Mouse (Mus musculus) heart, postnatal 14 days (tissue): ENCODE results near the gene Tbpl1. TPM values are rescaled to one million over a fixed set of nuclear protein-coding genes. Genes with fewer than 3 reads are reported as not detected.

Experiments used
- microRNA-seq, 2 experiments: library from miRNA; unstranded; fragments of <30 nt; microRNA quantifications; one replicate each; pipeline ENCODE4 v1.2.0; 2021 to 2022
- total RNA-seq, 2 experiments: library from RNA; stranded (reverse); gene quantifications; 2 replicates each; pipeline ENCODE4 v1.2.3; 2021

The Tbpl1 gene
- total RNA-seq, 2 experiments from 2014 or later: 21.8 to 24.2 TPM

Small RNA genes lying within 50 kb of the gene (microRNA-seq; reads per million reads assigned to microRNA genes)
- 0.27 to 0.60 reads per million in 2 experiments for gene Mir7663

Other genes with a start within 250 kb of the Tbpl1 start
- 10 to 100 TPM; 13.0 to 16.7 TPM for gene Slc2a12, start 86.9 kb downstream of the Tbpl1 start, total RNA-seq
- 10 to 100 TPM; 21.0 to 21.5 TPM for gene Tcf21, start 88.2 kb upstream of the Tbpl1 start, total RNA-seq